Comparison of ENCODE assay signal across 33 mouse cellular contexts in the genomic region with DNA sequence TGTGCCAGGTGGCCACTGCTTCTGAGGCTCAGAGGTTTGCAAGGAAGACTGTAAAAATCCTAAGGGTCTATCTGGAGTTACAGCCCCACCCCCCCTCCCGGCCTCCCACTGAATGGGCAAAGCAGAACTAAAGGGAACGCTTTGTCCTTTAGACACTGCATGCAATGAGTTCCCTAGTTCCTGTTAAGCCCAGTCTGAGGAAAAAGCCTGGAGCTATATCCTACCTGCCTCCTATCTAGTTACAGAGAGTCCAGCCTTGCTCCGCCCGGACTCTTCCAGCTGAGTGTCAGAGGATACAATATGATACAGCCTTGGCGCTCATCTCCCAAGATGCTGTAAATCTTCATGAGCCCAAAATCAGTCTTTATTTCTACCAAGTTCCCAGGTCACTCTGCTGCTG.
DNase-seq lines count a peak whose midpoint lies in the region; ATAC-seq lines count a peak whose summit lies in the region.
"Had no signal": no experiment of that assay in that cellular context is flagged by ENCODE, and none has a peak within 500 bp of the region (broad histone marks: within the 10 kb centered on the region; RNA-seq: fewer than 3 reads in every experiment).

No protein-coding gene starts in this region.

- H3K9ac ChIP-seq in liver, embryonic 12.5 days = no peak overlapping the region
- H3K9ac ChIP-seq in liver, embryonic 11.5 days (ENCODE audit: low read depth, low read length) = no peak overlapping the region
- 0 out of 2 replicates have a peak overlapping the region, but pooled peaks have one; percentile 13 for H3K9ac ChIP-seq in neural tube, embryonic 13.5 days
- H3K9ac ChIP-seq in forebrain, embryonic 15.5 days (replicated peaks) = no peak overlapping the region
- H3K9ac ChIP-seq: embryonic facial prominence, embryonic 15.5 days; forebrain, embryonic 13.5 days; heart, embryonic 15.5 days; limb, embryonic 13.5 days had no signal

- peaks cover 100% of the 10 kb centered on the region for H3K36me3 ChIP-seq in liver, embryonic 12.5 days
- H3K36me3 ChIP-seq in liver, embryonic 11.5 days (ENCODE audit: control insufficient read depth, insufficient read depth, low read length) = peaks cover 22% of the 10 kb centered on the region
- H3K36me3 ChIP-seq in neural tube, embryonic 13.5 days = peaks cover 61% of the 10 kb centered on the region
- peaks cover 60% of the 10 kb centered on the region for H3K36me3 ChIP-seq in macrophage (ENCODE audit: inconsistent target)
- H3K36me3 ChIP-seq in forebrain, embryonic 15.5 days = peaks cover 48% of the 10 kb centered on the region

- no peaks in the 10 kb centered on the region for H3K27me3 ChIP-seq in liver, embryonic 12.5 days (replicated peaks)
- no peaks in the 10 kb centered on the region for H3K27me3 ChIP-seq in liver, embryonic 11.5 days (replicated peaks; ENCODE audit: control insufficient read depth, insufficient read depth, low read length)
- H3K27me3 ChIP-seq in neural tube, embryonic 13.5 days = no peaks in the 10 kb centered on the region
- no peaks in the 10 kb centered on the region for H3K27me3 ChIP-seq in forebrain, embryonic 15.5 days
- H3K27me3 ChIP-seq: CH12.LX; embryonic facial prominence, embryonic 15.5 days; forebrain, embryonic 13.5 days; heart, embryonic 15.5 days; limb, embryonic 13.5 days had no signal

- 91% methylated on average over 5 of the region's 5 CpGs for WGBS in liver, embryonic 12.5 days (ENCODE audit: insufficient replicate concordance)
- WGBS in liver, embryonic 11.5 days = 92% methylated on average over 5 of the region's 5 CpGs
- WGBS in neural tube, embryonic 13.5 days = 46% methylated on average over 5 of the region's 5 CpGs
- 90% methylated on average over 5 of the region's 5 CpGs for WGBS in macrophage (ENCODE audit: missing documents)
- WGBS in forebrain, embryonic 15.5 days = 88% methylated on average over 5 of the region's 5 CpGs

- no peak for ATAC-seq in liver, embryonic 12.5 days
- ATAC-seq in liver, embryonic 11.5 days (replicated peaks; ENCODE audit: low FRiP score) = no peak
- no peak for ATAC-seq in neural tube, embryonic 13.5 days (ENCODE audit: low read depth)
- ATAC-seq in forebrain, embryonic 15.5 days (replicated peaks) = no peak
- ATAC-seq: activated CD4-positive, CD25-positive, alpha-beta regulatory T cell, adult 4 months; forebrain, embryonic 13.5 days; intestine, embryonic 16.5 days; midbrain, embryonic 16.5 days had no signal

- peak overlapping the region; percentile 83 for H3K27ac ChIP-seq in liver, embryonic 12.5 days
- no peak overlapping the region for H3K27ac ChIP-seq in liver, embryonic 11.5 days (ENCODE audit: low read depth, low read length)
- no peak overlapping the region for H3K27ac ChIP-seq in neural tube, embryonic 13.5 days (replicated peaks)
- H3K27ac ChIP-seq in macrophage = peak overlapping the region; percentile 78
- no peak overlapping the region for H3K27ac ChIP-seq in forebrain, embryonic 15.5 days (replicated peaks)
- H3K27ac ChIP-seq: embryonic facial prominence, embryonic 10.5 days; forebrain, embryonic 13.5 days; heart, embryonic 10.5 days; kidney, postnatal 0 days had no signal

- H3K4me3 ChIP-seq in liver, embryonic 12.5 days = no peak overlapping the region
- H3K4me3 ChIP-seq in liver, embryonic 11.5 days (ENCODE audit: low read depth, low read length) = no peak overlapping the region
- H3K4me3 ChIP-seq in neural tube, embryonic 13.5 days = no peak overlapping the region
- H3K4me3 ChIP-seq in macrophage (ENCODE audit: inconsistent target) = no peak overlapping the region
- no peak overlapping the region for H3K4me3 ChIP-seq in forebrain, embryonic 15.5 days
- H3K4me3 ChIP-seq: embryonic facial prominence, embryonic 10.5 days; embryonic facial prominence, embryonic 15.5 days; forebrain, embryonic 13.5 days; heart, embryonic 10.5 days; heart, embryonic 15.5 days; limb, embryonic 13.5 days; myocyte had no signal

- H3K4me1 ChIP-seq in liver, embryonic 12.5 days = peaks cover 61% of the 10 kb centered on the region
- peaks cover 30% of the 10 kb centered on the region for H3K4me1 ChIP-seq in liver, embryonic 11.5 days (replicated peaks; ENCODE audit: control insufficient read depth, insufficient read depth, low read length)
- peaks cover 37% of the 10 kb centered on the region for H3K4me1 ChIP-seq in neural tube, embryonic 13.5 days (replicated peaks)
- 0 out of 2 replicates have a peak, but pooled peaks cover 3% of the 10 kb centered on the region for H3K4me1 ChIP-seq in forebrain, embryonic 15.5 days

- DNase-seq in liver, embryonic 11.5 days (ENCODE audit: low spot score) = no peak
- DNase-seq in neural tube, embryonic 10.5 days (ENCODE audit: extremely low spot score, low spot score) = no peak
- DNase-seq in ZHBTc4 (ENCODE audit: low read depth, low spot score) = peak; percentile 75
- no peak for DNase-seq in spleen, adult 12 weeks (ENCODE audit: low spot score)
- DNase-seq: adrenal gland, adult 2 months; adrenal gland, postnatal 36 days; cerebellum, adult 8-10 months; cerebellum, postnatal 25 days; gastrocnemius, postnatal 14 days; kidney, adult 8-10 months; kidney, postnatal 4 days; lung, adult 18-20 months; lung, postnatal 14 days; right cerebral cortex, postnatal 25 days; spleen, adult 18-20 months; thymus, postnatal 14 days had no signal

- peaks cover 92% of the 10 kb centered on the region for H3K79me2 ChIP-seq in macrophage (ENCODE audit: inconsistent target)

- no peaks in the 10 kb centered on the region for H3K9me3 ChIP-seq in liver, embryonic 12.5 days (replicated peaks)
- H3K9me3 ChIP-seq in liver, embryonic 11.5 days (ENCODE audit: control insufficient read depth, low read length) = no peaks in the 10 kb centered on the region
- no peaks in the 10 kb centered on the region for H3K9me3 ChIP-seq in neural tube, embryonic 13.5 days
- H3K9me3 ChIP-seq in forebrain, embryonic 15.5 days = no peaks in the 10 kb centered on the region
- H3K9me3 ChIP-seq: embryonic facial prominence, embryonic 10.5 days; embryonic facial prominence, embryonic 15.5 days; forebrain, embryonic 13.5 days; heart, embryonic 10.5 days; heart, embryonic 15.5 days; limb, embryonic 13.5 days had no signal

- no peak overlapping the region for H3K4me2 ChIP-seq in liver, embryonic 12.5 days
- H3K4me2 ChIP-seq in liver, embryonic 11.5 days = no peak overlapping the region
- H3K4me2 ChIP-seq in neural tube, embryonic 13.5 days = no peak overlapping the region
- no peak overlapping the region for H3K4me2 ChIP-seq in forebrain, embryonic 15.5 days (replicated peaks)
- H3K4me2 ChIP-seq: embryonic facial prominence, embryonic 15.5 days; forebrain, embryonic 13.5 days; heart, embryonic 15.5 days; limb, embryonic 13.5 days; midbrain, embryonic 11.5 days had no signal

Comparison
In these comparisons a context has a peak if more than half of its experiments do, and no peak if none do; other contexts are left out.
1. H3K27ac ChIP-seq: peak in liver, embryonic 12.5 days (single experiment) and macrophage (single experiment); none in liver, embryonic 11.5 days (single experiment), neural tube, embryonic 13.5 days (single experiment) and forebrain, embryonic 15.5 days (single experiment).